Mouse (Mus musculus) CH12.LX (cell line): ENCODE measurements around the gene Fggy. TPM values are rescaled to one million over a fixed set of nuclear protein-coding genes. Genes with fewer than 3 reads are reported as not detected.

Experiments
- DNase-seq: peaks from one replicate; pipeline ENCODE4 v3.0.0-alpha.2; 2013; ENCODE audit errors: extremely low read depth
- H3K27ac ChIP-seq: 2 replicates; pipeline ENCODE4 v1.5.1; 2012; ENCODE audit warnings: low read depth, mild to moderate bottlenecking, control low read depth, moderate library complexity; ENCODE audit not compliant: insufficient read depth
- H3K27me3 ChIP-seq: replicated peaks from 2 replicates; pipeline ENCODE3; 2012; ENCODE audit warnings: inconsistent platforms
- H3K36me3 ChIP-seq, 2 experiments: replicated peaks in 1 of 2; 2 replicates each; pipeline versions ENCODE3 to v1.6.1; 2012; ENCODE audit warnings: inconsistent platforms in 1 of 2, low read length in 1 of 2, mild to moderate bottlenecking in 1 of 2, mixed read lengths in 1 of 2, moderate library complexity in 1 of 2; ENCODE audit not compliant: control insufficient read depth in 1 of 2, insufficient read depth in 1 of 2
- H3K4me1 ChIP-seq, 2 experiments: 2 replicates each; pipeline ENCODE4 v1.6.1; 2012; ENCODE audit warnings: inconsistent platforms in 1 of 2, moderate library complexity in 1 of 2; ENCODE audit not compliant: insufficient read depth in 2 of 2, control insufficient read depth in 1 of 2
- H3K4me2 ChIP-seq: 2 replicates; pipeline ENCODE4 v1.6.1; 2012; ENCODE audit warnings: low read depth, mild to moderate bottlenecking, control low read depth; ENCODE audit not compliant: poor library complexity, insufficient read depth, severe bottlenecking
- H3K4me3 ChIP-seq, 3 experiments: fragments of 150-350 bp in 1 of 3; sonication (generic) in 1 of 3; replicated peaks in 1 of 3; 2 replicates each; pipeline versions ENCODE3 to v1.5.1; 2011 to 2012; ENCODE audit warnings: low read depth in 2 of 3, low read length in 2 of 3, mild to moderate bottlenecking in 2 of 3, moderate library complexity in 2 of 3, control low read depth in 1 of 3, improper control_type of control experiment in 1 of 3, inconsistent platforms in 1 of 3, mixed read lengths in 1 of 3; ENCODE audit not compliant: poor library complexity in 1 of 3
- H3K79me2 ChIP-seq: replicated peaks from 2 replicates; pipeline ENCODE4 v1.6.1; 2012; ENCODE audit warnings: mild to moderate bottlenecking, moderate library complexity; ENCODE audit not compliant: control insufficient read depth, poor library complexity, insufficient read depth, severe bottlenecking; ENCODE audit errors: extremely low read depth
- H3K9ac ChIP-seq: 2 replicates; pipeline ENCODE4 v1.6.1; 2012; ENCODE audit warnings: low read depth, mild to moderate bottlenecking, control low read depth, moderate library complexity; ENCODE audit not compliant: insufficient read depth
- H3K9me3 ChIP-seq: replicated peaks from 2 replicates; pipeline ENCODE3; 2012; ENCODE audit warnings: low read length, inconsistent platforms, mixed read lengths
- BHLHE40 ChIP-seq: IDR thresholded peaks from 2 replicates; pipeline ENCODE4 v1.6.1; 2011; ENCODE audit warnings: mild to moderate bottlenecking, low read depth, low read length, improper control_type of control experiment
- ELF1 ChIP-seq: IDR thresholded peaks from 2 replicates; pipeline ENCODE4 v1.6.1; 2014; ENCODE audit warnings: low read depth, mild to moderate bottlenecking, inconsistent platforms, low read length, improper control_type of control experiment
- EP300 ChIP-seq: IDR thresholded peaks from 2 replicates; pipeline ENCODE4 v1.6.1; 2011; ENCODE audit warnings: low read length, improper control_type of control experiment
- ETS1 ChIP-seq: conservative IDR thresholded peaks from 2 replicates; pipeline ENCODE4 v1.6.1; 2012; ENCODE audit warnings: low read depth, mild to moderate bottlenecking, inconsistent platforms, low read length, improper control_type of control experiment, moderate library complexity
- HCFC1 ChIP-seq: IDR thresholded peaks from 2 replicates; pipeline ENCODE4 v1.6.1; 2012; ENCODE audit warnings: low read depth, mild to moderate bottlenecking, inconsistent platforms, low read length, improper control_type of control experiment
- IRF4 ChIP-seq: IDR thresholded peaks from 2 replicates; pipeline ENCODE4 v1.6.1; 2014; ENCODE audit warnings: low read depth, mild to moderate bottlenecking, inconsistent platforms, low read length, improper control_type of control experiment
- JUND ChIP-seq: conservative IDR thresholded peaks from 2 replicates; pipeline ENCODE4 v1.6.1; 2011; ENCODE audit warnings: low read depth, low read length, improper control_type of control experiment
- KAT2A ChIP-seq: IDR thresholded peaks from 2 replicates; pipeline ENCODE4 v1.6.1; 2012; ENCODE audit warnings: low read length, improper control_type of control experiment, inconsistent platforms; ENCODE audit not compliant: insufficient replicate concordance
- MAFK ChIP-seq: IDR thresholded peaks from 2 replicates; pipeline ENCODE4 v1.6.1; 2011; ENCODE audit warnings: low read length, improper control_type of control experiment; ENCODE audit not compliant: insufficient replicate concordance
- MAX ChIP-seq: IDR thresholded peaks from 2 replicates; pipeline ENCODE4 v1.6.1; 2011; ENCODE audit warnings: low read length, improper control_type of control experiment
- MEF2A ChIP-seq: IDR thresholded peaks from 2 replicates; pipeline ENCODE4 v1.6.1; 2014; ENCODE audit warnings: low read depth, mild to moderate bottlenecking, inconsistent platforms, low read length, improper control_type of control experiment, borderline replicate concordance
- MXI1 ChIP-seq: IDR thresholded peaks from 2 replicates; pipeline ENCODE4 v1.6.1; 2011; ENCODE audit warnings: mild to moderate bottlenecking, low read depth, low read length, improper control_type of control experiment
- MYC ChIP-seq: IDR thresholded peaks from 2 replicates; pipeline ENCODE4 v1.6.1; 2011; ENCODE audit warnings: low read depth, mild to moderate bottlenecking, improper control_type of control experiment, low read length
- NRF1 ChIP-seq: IDR thresholded peaks from 2 replicates; pipeline ENCODE4 v1.6.1; 2014; ENCODE audit warnings: low read depth, mild to moderate bottlenecking, inconsistent platforms, low read length, improper control_type of control experiment, moderate library complexity
- PAX5 ChIP-seq: IDR thresholded peaks from 2 replicates; pipeline ENCODE4 v1.6.1; 2012; ENCODE audit warnings: low read length, inconsistent platforms, mixed read lengths
- RAD21 ChIP-seq: IDR thresholded peaks from 2 replicates; pipeline ENCODE4 v1.6.1; 2011; ENCODE audit warnings: low read depth, mild to moderate bottlenecking, low read length, improper control_type of control experiment, moderate library complexity
- RCOR1 ChIP-seq: conservative IDR thresholded peaks from 2 replicates; pipeline ENCODE4 v1.6.1; 2012; ENCODE audit warnings: low read depth, mild to moderate bottlenecking, inconsistent platforms, low read length, improper control_type of control experiment
- SMC3 ChIP-seq: IDR thresholded peaks from 2 replicates; pipeline ENCODE4 v1.6.1; 2011; ENCODE audit warnings: low read depth, low read length, improper control_type of control experiment
- TBP ChIP-seq: conservative IDR thresholded peaks from 2 replicates; pipeline ENCODE4 v1.6.1; 2011; ENCODE audit warnings: low read depth, low read length, improper control_type of control experiment
- TCF12 ChIP-seq: IDR thresholded peaks from 2 replicates; pipeline ENCODE4 v1.6.1; 2014; ENCODE audit warnings: low read depth, mild to moderate bottlenecking, inconsistent platforms, low read length, improper control_type of control experiment
- UBTF ChIP-seq: IDR thresholded peaks from 2 replicates; pipeline ENCODE4 v1.6.1; 2012; ENCODE audit warnings: low read depth, mild to moderate bottlenecking, inconsistent platforms, low read length, improper control_type of control experiment, moderate library complexity
- USF1 ChIP-seq: IDR thresholded peaks from 2 replicates; pipeline ENCODE4 v1.6.1; 2014; ENCODE audit warnings: low read depth, mild to moderate bottlenecking, inconsistent platforms, low read length, improper control_type of control experiment
- ZC3H11A ChIP-seq: IDR thresholded peaks from 2 replicates; pipeline ENCODE4 v1.6.1; 2012; ENCODE audit warnings: low read depth, mild to moderate bottlenecking, inconsistent platforms, low read length, improper control_type of control experiment
- ZMIZ1 ChIP-seq: IDR thresholded peaks from 2 replicates; pipeline ENCODE4 v1.6.1; 2012; ENCODE audit warnings: low read depth, mild to moderate bottlenecking, inconsistent platforms, low read length, improper control_type of control experiment
- ZNF384 ChIP-seq: IDR thresholded peaks from 2 replicates; pipeline ENCODE4 v1.6.1; 2012; ENCODE audit warnings: low read depth, low read length, improper control_type of control experiment, inconsistent platforms
- dilution Hi-C: fragments of 300-500 bp; cut with MboI; formaldehyde crosslinking; loops from 2 replicates; pipeline ENCODE4 v1.14.3; 2020; ENCODE audit warnings: low sequenced_read_pairs; ENCODE audit not compliant: extremely low pct_unique_long_range_greater_than_20kb, extremely low pct_ligation_motif_present
- in situ Hi-C: fragments of 300-500 bp; cut with MboI; formaldehyde crosslinking; loops from 3 replicates; pipeline ENCODE4 v1.14.3; 2019; ENCODE audit warnings: low sequenced_read_pairs, low pct_ligation_motif_present, low pct_unique_long_range_greater_than_20kb, mixed read lengths
- polyA plus RNA-seq: library from polyadenylated mRNA; unstranded; fragments of >175 nt; gene quantifications from 2 replicates; pipeline ENCODE4 v1.2.1, GENCODE M21; 2012; ENCODE audit warnings: low read depth; ENCODE audit not compliant: insufficient read length
- total RNA-seq, 2 experiments: library from RNA; depleted of rRNA; stranded (reverse); fragments of 300-350 nt in 1 of 2; fragments of >200 nt in 1 of 2; gene quantifications; 2 replicates each; pipeline ENCODE4 v1.2.3; 2012 to 2014

Gene Fggy
- total and polyA plus RNA-seq, 3 experiments: 6.2 to 7.5 (median 6.9) TPM

- H3K79me2 ChIP-seq: no peaks in the 10 kb centered on the region
- TF ChIP-seq BHLHE40: peak; percentile 34
- TF ChIP-seq ZC3H11A: no peak
- no peak overlapping the region for H3K4me2 ChIP-seq
- DNase-seq: no peak
- peak overlapping the region in 1 of 3 experiments; percentile 42 for H3K4me3 ChIP-seq
- no peaks in the 10 kb centered on the region for H3K36me3 ChIP-seq
- H3K4me1 ChIP-seq: peaks cover 18 to 53% of the 10 kb centered on the region in 2 experiments; a peak in 3 of 4 replicates
- dilution Hi-C loops (no loop called here), in situ Hi-C loops (no loop called here)
- no peaks in the 10 kb centered on the region for H3K27me3 ChIP-seq
- no peak overlapping the region for H3K27ac ChIP-seq
- no peak overlapping the region for H3K9ac ChIP-seq
- H3K9me3 ChIP-seq: no peaks in the 10 kb centered on the region
These were observed 130.0 kb downstream of the Fggy start for GRCm38 (mm10) chr4:95687350-95687749.

GRCm38 (mm10) chr4:95688159-95688558, 130.9 kb downstream of the Fggy start:
- Histone ChIP-seq H3K36me3 (no peaks in the 10 kb centered on the region), H3K9me3 (no peaks in the 10 kb centered on the region), H3K27ac (no peak overlapping the region), H3K4me1 (peaks cover 17 to 50% of the 10 kb centered on the region in 2 experiments; a peak in 3 of 4 replicates), H3K4me2 (no peak overlapping the region), H3K79me2 (no peaks in the 10 kb centered on the region), H3K9ac (no peak overlapping the region), H3K27me3 (no peaks in the 10 kb centered on the region), H3K4me3 (no peak overlapping the region)
- in situ Hi-C loops (no loop called here), dilution Hi-C loops (no loop called here)
- DNase-seq: no peak
- no peak for TF ChIP-seq UBTF
- no peak for TF ChIP-seq MYC
- no peak for TF ChIP-seq IRF4
- no peak for TF ChIP-seq USF1
- peak; percentile 65 for TF ChIP-seq BHLHE40
- no peak for TF ChIP-seq MAFK
- no peak for TF ChIP-seq MAX
- no peak for TF ChIP-seq MXI1
- TF ChIP-seq ZNF384: no peak
- no peak for TF ChIP-seq ZMIZ1
- TF ChIP-seq RAD21: no peak
- no peak for TF ChIP-seq MEF2A
- TF ChIP-seq RCOR1: no peak
- TF ChIP-seq KAT2A: no peak
- TF ChIP-seq SMC3: no peak
- no peak for TF ChIP-seq JUND
- no peak for TF ChIP-seq TBP
- no peak for TF ChIP-seq HCFC1
- TF ChIP-seq EP300: peak; percentile 44; the same call in 1 of the 2 replicates
- TF ChIP-seq NRF1: no peak
- 0 out of 2 replicates have a peak, but pooled peaks have one; percentile 23 for TF ChIP-seq ETS1
- no peak for TF ChIP-seq PAX5
- no peak for TF ChIP-seq ELF1
- no peak for TF ChIP-seq TCF12
